Mouse (Mus musculus) MEL (cell line): ENCODE measurements at regions not wholly inside any gene's neighbourhood (a gene's known extent, or its start where the extent isn't known, plus 50 kb on each side); places are given as distances from the start of the nearest gene placed in this dataset.

Source experiments
- ELF1 ChIP-seq: IDR thresholded peaks from 2 replicates; pipeline ENCODE4 v1.6.1; 2014; ENCODE audit warnings: low read depth, mild to moderate bottlenecking, inconsistent platforms, low read length, improper control_type of control experiment, moderate library complexity
- POLR2A ChIP-seq, 2 experiments: IDR thresholded peaks; 2 replicates each; pipeline ENCODE4 v1.6.1; 2011 to 2012; ENCODE audit warnings: low read length in 2 of 2, mild to moderate bottlenecking in 2 of 2, control low read depth in 1 of 2, improper control_type of control experiment in 1 of 2, low read depth in 1 of 2, moderate library complexity in 1 of 2; ENCODE audit not compliant: control insufficient read depth in 1 of 2, insufficient read depth in 1 of 2, poor library complexity in 1 of 2

DNA sequence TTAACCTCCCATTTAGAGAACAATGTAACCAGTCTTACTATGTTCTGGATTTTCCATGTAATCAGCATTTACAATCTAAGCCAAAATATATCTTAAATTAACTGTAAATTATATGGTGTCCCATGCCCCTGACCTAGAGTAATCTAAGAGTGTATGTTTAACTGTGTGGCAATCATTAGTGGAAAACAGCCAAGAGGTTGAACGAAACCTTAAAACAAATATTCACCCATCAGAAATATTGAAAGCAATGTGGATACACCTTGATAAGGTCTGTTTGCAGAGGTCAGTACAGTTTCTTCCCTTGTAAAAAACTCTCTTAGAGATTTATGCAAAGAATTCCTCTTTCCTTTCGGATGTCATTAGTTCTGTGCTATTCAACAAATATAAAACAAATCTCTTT is 134.7 kb upstream of the Ufl1 start:
- TF ChIP-seq POLR2A (IDR thresholded peaks at IDR 0.05; ENCODE audit: control insufficient read depth in 1 of 2, insufficient read depth in 1 of 2, low read depth in 1 of 2, low read length in 2 of 2, poor library complexity in 1 of 2) (no peak), ELF1 (no peak)
